Mouse (Mus musculus) gastrocnemius, postnatal 14 days (tissue): Measurements from ENCODE around the gene Gcnt3. TPM values are rescaled to one million over a fixed set of nuclear protein-coding genes. Genes with fewer than 3 reads are reported as not detected.

Experiments
- total RNA-seq, 2 experiments: library from RNA; stranded (reverse); gene quantifications; 2 replicates each; pipeline ENCODE4 v1.2.3; 2021

Gcnt3 gene
- total RNA-seq, 2 experiments from 2014 or later, result not detected

Other genes starting within 250 kb of the Gcnt3 start
- gene Bnip2, start 48.6 kb downstream of the Gcnt3 start, total RNA-seq, result 10 to 100 TPM; 67.1 to 67.3 TPM
- 10 to 100 TPM; 43.4 to 46.7 TPM for gene Gtf2a2, start 25.5 kb downstream of the Gcnt3 start, total RNA-seq
- gene Fam81a, start 104.5 kb upstream of the Gcnt3 start, total RNA-seq, result 1 to 10 TPM; 1.9 to 2.1 TPM
- gene Myo1e, start 169.3 kb upstream of the Gcnt3 start, total RNA-seq, result 10 to 100 TPM; 14.4 to 15.2 TPM